Mouse (Mus musculus): ENCODE measurements at regions not wholly inside any gene's neighbourhood (a gene's known extent, or its start where the extent isn't known, plus 50 kb on each side); places are given as distances from the start of the nearest gene placed in this dataset.

DNA sequence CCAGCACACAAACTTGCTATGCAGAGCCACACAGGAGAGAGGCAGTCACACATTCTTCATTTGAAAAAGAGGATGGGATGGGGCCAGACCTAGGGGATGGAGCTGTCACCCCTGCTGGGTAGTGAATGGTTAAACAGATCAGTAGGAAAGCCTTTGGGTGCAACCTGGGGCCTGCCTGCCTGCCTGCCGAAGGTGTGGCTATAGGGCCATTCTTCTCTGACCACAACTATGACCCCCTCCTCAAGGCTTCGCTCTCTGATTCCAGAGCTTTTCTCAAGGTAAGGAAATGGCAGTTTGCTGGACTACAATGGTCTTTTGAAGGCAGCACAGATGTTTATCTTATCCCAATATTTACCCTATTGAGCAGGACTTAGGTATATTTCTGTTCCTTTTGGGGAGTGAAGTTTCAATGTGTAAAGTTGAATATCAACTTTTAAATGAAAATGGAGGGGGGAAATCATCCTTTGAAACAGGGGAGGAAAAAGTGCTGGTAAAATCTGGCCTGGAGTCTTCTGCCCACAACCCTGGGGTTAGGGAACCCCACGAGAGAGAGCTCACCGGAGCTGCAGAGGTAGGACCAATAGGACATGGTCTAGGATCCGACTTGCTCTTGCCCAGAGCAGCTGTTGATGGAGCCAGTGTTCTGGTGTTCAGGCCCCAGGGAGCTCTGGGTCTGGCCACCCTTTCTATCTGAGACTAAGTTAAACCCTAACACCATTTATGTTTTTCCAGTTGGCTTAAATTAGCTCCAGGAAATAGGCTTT, 62.2 kb upstream of the Cxcr4 start:
- Histone ChIP-seq H3K9ac (no peak overlapping the region), H3K4me3 (no peak overlapping the region), H3K27ac (no peak overlapping the region), H3K4me1 (no peaks in the 10 kb centered on the region), H3K27me3 (no peaks in the 10 kb centered on the region), H3K9me3 (no peaks in the 10 kb centered on the region), H3K36me3 (no peaks in the 10 kb centered on the region), H3K4me2 (replicated peaks) (no peak overlapping the region)
- 53% methylated on average over 5 of the region's 5 CpGs for WGBS
- no peak for ATAC-seq (ENCODE audit: low FRiP score, low read depth)

DNA sequence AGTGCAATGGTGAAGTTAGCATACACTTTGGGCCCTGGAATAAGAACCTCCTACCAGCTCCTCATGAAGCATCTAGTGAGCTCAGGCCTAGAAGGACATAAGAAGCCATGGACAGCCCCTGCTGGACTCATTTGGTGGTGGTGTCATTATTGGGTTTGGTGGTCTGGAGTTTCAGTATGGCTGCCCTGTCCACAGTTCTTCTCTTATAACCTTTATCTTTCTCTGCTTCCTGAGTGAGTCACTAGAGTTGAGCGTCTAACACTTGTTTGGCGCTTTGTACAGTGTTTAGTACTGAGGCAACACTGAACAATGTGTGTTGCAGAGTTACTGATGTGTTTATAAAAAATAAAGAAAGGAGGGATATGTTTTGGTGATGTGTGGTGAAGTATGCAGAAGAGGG, 58.5 kb upstream of the Cxcr4 start:
- Histone ChIP-seq H3K27ac (no peak overlapping the region), H3K4me3 (no peak overlapping the region), H3K36me3 (no peaks in the 10 kb centered on the region), H3K27me3 (no peaks in the 10 kb centered on the region), H3K9me3 (no peaks in the 10 kb centered on the region), H3K4me1 (no peaks in the 10 kb centered on the region), H3K4me2 (replicated peaks) (no peak overlapping the region), H3K9ac (no peak overlapping the region)
- no peak for ATAC-seq (ENCODE audit: low FRiP score, low read depth)
- 98% methylated on average over 2 of the region's 2 CpGs for WGBS

DNA sequence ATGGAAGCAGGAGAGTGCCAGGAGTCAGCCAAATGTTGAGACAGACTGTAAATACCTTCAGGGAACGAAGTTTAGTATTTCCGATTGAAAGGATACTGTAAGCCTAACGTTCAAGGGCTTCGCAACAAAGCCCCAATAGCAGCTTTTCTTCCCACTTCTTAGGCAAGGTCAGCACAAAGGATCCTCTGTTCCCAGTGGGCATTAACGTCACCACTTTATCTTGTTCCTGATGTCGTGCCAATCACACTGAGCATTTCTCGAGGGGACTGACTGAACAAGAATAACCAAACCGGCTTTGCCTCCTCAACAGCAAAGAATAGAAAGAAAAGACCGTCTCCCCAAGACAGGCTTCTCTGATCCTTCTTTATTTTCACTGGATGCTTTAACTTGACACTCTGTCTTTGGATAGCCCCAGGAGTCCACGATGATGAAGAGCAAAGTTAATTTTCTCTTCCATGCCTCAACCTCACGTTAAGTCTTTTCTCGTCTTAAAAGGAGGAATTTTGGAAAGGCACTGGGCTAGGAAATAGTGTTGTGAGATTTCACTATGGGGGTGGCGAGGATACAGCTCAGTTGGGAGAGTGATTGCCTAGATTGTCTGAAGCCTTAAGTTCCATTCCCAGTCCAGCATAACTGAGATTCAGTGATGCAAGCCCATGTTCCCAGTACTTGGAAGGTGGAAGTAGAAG, 57.5 kb upstream of the Cxcr4 start:
- H3K4me2 ChIP-seq (replicated peaks), result no peak overlapping the region
- H3K4me1 ChIP-seq, result no peaks in the 10 kb centered on the region
- no peaks in the 10 kb centered on the region for H3K9me3 ChIP-seq
- no peak overlapping the region for H3K9ac ChIP-seq
- no peak overlapping the region for H3K4me3 ChIP-seq
- no peaks in the 10 kb centered on the region for H3K36me3 ChIP-seq
- 77% methylated on average over 13 of the region's 13 CpGs for WGBS
- no peak overlapping the region for H3K27ac ChIP-seq
- H3K27me3 ChIP-seq, result no peaks in the 10 kb centered on the region
- no peak for ATAC-seq (ENCODE audit: low FRiP score, low read depth)

DNA sequence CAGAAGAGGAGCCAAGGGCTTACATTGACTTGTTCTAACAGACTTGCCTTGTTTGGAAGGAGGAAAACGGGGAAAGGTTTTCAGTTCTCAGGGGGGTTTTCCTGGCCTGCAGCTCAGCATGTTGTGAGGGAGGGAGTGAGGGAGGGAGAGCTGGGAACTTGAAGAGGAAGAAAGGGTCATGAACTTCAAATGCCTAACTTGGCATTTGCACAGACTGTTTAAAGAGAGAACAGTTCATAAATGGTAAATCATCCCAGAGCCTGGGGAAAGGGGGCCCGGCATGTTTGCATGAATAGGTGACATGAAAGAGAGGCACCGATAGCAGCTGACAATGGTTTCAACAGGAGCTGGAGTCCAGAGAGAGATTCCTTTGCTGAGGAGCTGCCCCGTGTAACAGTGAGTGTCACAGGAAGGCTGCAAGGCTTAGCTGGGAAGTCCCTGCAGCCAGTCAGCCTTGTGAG, 51.3 kb upstream of the Cxcr4 start:
- WGBS, result 3% methylated on average over 4 of the region's 4 CpGs
- Histone ChIP-seq H3K27me3 (0 out of 2 replicates have a peak, but pooled peaks cover 5% of the 10 kb centered on the region), H3K36me3 (no peaks in the 10 kb centered on the region), H3K9me3 (no peaks in the 10 kb centered on the region), H3K4me1 (peaks cover 13% of the 10 kb centered on the region), H3K4me3 (no peak overlapping the region), H3K27ac (no peak overlapping the region), H3K9ac (no peak overlapping the region), H3K4me2 (replicated peaks) (no peak overlapping the region)
- ATAC-seq (ENCODE audit: low FRiP score, low read depth), result peak; percentile 52

DNA sequence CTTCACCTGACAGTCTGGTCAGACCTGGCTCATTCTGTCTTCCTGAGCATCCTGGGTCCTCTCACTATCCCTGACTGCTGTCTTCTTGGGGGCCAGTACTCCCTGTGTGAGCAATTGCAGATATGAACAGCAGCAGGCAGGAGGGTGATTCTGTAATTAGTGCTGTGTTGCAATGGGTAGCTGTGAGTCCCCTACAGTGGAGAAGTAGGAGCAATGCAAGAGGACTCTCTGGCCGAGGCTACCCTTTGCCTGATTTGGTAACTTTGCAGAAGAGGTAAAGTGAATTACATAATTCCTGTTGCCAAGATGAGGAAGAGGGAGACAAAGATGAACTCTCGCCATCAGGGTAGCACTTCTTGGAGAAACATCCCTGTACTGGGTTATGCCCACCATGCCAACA, 50.1 kb upstream of the Cxcr4 start:
- ATAC-seq (ENCODE audit: low FRiP score, low read depth), result no peak
- Histone ChIP-seq H3K36me3 (no peaks in the 10 kb centered on the region), H3K9ac (no peak overlapping the region), H3K4me3 (no peak overlapping the region), H3K9me3 (no peaks in the 10 kb centered on the region), H3K27ac (no peak overlapping the region), H3K4me2 (replicated peaks) (no peak overlapping the region), H3K27me3 (0 out of 2 replicates have a peak, but pooled peaks cover 5% of the 10 kb centered on the region), H3K4me1 (peaks cover 13% of the 10 kb centered on the region)
- WGBS, result 85% methylated on average over 2 of the region's 2 CpGs
